Mouse (Mus musculus): Measurements from ENCODE around the gene Atg4c. TPM values are rescaled to one million over a fixed set of nuclear protein-coding genes. Genes with fewer than 3 reads are reported as not detected.

Gene Atg4c
- total and polyA plus RNA-seq, 3 experiments: not detected

- Histone ChIP-seq H3K4me1 (ENCODE audit: insufficient read depth, low read depth, low read length) (no peaks in the 10 kb centered on the region), H3K27me3 (ENCODE audit: insufficient read depth, low read length) (no peaks in the 10 kb centered on the region), H3K9me3 (replicated peaks) (peaks cover 32% of the 10 kb centered on the region), H3K36me3 (replicated peaks) (no peaks in the 10 kb centered on the region), H3K4me3 (ENCODE audit: low read depth, low read length) (no peak overlapping the region)
- ATAC-seq (ENCODE audit: extremely low read depth, insufficient number of reproducible peaks, low FRiP score, poor library complexity, severe bottlenecking): no peak
- TF ChIP-seq TAL1 (conservative IDR thresholded peaks at IDR 0.05; ENCODE audit: low read depth, low read length) (no peak), GATA1 (IDR thresholded peaks at IDR 0.05; ENCODE audit: borderline replicate concordance, low read length) (no peak), POLR2AphosphoS5 (IDR thresholded peaks at IDR 0.05; ENCODE audit: insufficient replicate concordance, low read depth, low read length) (no peak), GATA2 (IDR thresholded peaks at IDR 0.05; ENCODE audit: borderline replicate concordance, low read depth, low read length) (no peak), CTCF (IDR thresholded peaks at IDR 0.05; ENCODE audit: low read depth, low read length) (no peak)
- DNase-seq (ENCODE audit: low spot score): no peak
Measured at GRCm38 (mm10) chr4:99160899-99161298, 32.8 kb upstream of the Atg4c start.

DNA sequence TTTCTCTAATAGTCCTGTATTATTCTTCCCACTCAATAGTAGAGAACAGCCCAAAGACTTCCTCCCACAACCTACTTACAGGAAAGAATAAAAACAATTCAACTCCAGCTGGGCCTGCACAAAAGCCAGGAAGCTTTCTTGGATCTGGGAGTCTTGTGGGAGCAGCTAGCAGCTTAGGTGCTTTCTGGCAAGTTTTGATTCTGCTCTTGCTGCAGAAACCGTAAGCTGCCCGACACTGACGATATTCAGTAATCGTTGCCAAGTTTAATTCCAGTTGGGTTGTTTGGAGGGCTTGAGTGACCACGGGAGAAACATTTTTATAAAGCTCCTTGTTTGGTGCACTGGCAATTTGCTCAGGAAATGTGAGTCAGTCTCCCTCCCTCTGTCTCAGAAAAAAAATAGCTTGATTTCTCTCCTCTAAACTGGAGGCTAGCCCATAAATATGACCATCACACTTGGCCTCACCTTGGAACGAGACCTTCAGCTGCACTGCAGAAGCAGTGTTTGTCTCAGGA lies 32.2 kb upstream of the Atg4c start:
- Histone ChIP-seq H3K27me3 (ENCODE audit: insufficient read depth, low read length) (no peaks in the 10 kb centered on the region), H3K4me3 (ENCODE audit: low read depth, low read length) (no peak overlapping the region), H3K4me1 (ENCODE audit: insufficient read depth, low read depth, low read length) (no peaks in the 10 kb centered on the region), H3K36me3 (replicated peaks) (no peaks in the 10 kb centered on the region), H3K9me3 (replicated peaks) (peaks cover 37% of the 10 kb centered on the region)
- TF ChIP-seq TAL1 (conservative IDR thresholded peaks at IDR 0.05; ENCODE audit: low read depth, low read length) (no peak), GATA2 (IDR thresholded peaks at IDR 0.05; ENCODE audit: borderline replicate concordance, low read depth, low read length) (no peak), POLR2AphosphoS5 (IDR thresholded peaks at IDR 0.05; ENCODE audit: insufficient replicate concordance, low read depth, low read length) (no peak), GATA1 (IDR thresholded peaks at IDR 0.05; ENCODE audit: borderline replicate concordance, low read length) (no peak), CTCF (IDR thresholded peaks at IDR 0.05; ENCODE audit: low read depth, low read length) (no peak)
- no peak for DNase-seq (ENCODE audit: low spot score)
- no peak for ATAC-seq (ENCODE audit: extremely low read depth, insufficient number of reproducible peaks, low FRiP score, poor library complexity, severe bottlenecking)

- no peak for ATAC-seq (ENCODE audit: extremely low read depth, insufficient number of reproducible peaks, low FRiP score, poor library complexity, severe bottlenecking)
- TF ChIP-seq GATA1 (IDR thresholded peaks at IDR 0.05; ENCODE audit: borderline replicate concordance, low read length) (no peak), CTCF (IDR thresholded peaks at IDR 0.05; ENCODE audit: low read depth, low read length) (no peak), TAL1 (conservative IDR thresholded peaks at IDR 0.05; ENCODE audit: low read depth, low read length) (no peak), POLR2AphosphoS5 (IDR thresholded peaks at IDR 0.05; ENCODE audit: insufficient replicate concordance, low read depth, low read length) (no peak), GATA2 (IDR thresholded peaks at IDR 0.05; ENCODE audit: borderline replicate concordance, low read depth, low read length) (no peak)
Measured at GRCm38 (mm10) chr4:99163001-99163400, 30.7 kb upstream of the Atg4c start.

GRCm38 (mm10) chr4:99163547-99163946 lies 30.2 kb upstream of the Atg4c start:
- H3K4me1 ChIP-seq (ENCODE audit: insufficient read depth, low read depth, low read length): no peaks in the 10 kb centered on the region
- no peak for DNase-seq (ENCODE audit: low spot score)
- H3K4me3 ChIP-seq (ENCODE audit: low read depth, low read length): no peak overlapping the region
- H3K36me3 ChIP-seq (replicated peaks): no peaks in the 10 kb centered on the region
- H3K9me3 ChIP-seq (replicated peaks): peaks cover 39% of the 10 kb centered on the region
- no peaks in the 10 kb centered on the region for H3K27me3 ChIP-seq (ENCODE audit: insufficient read depth, low read length)
- ATAC-seq (ENCODE audit: extremely low read depth, insufficient number of reproducible peaks, low FRiP score, poor library complexity, severe bottlenecking): no peak
- TF ChIP-seq POLR2AphosphoS5 (IDR thresholded peaks at IDR 0.05; ENCODE audit: insufficient replicate concordance, low read depth, low read length) (no peak), GATA1 (IDR thresholded peaks at IDR 0.05; ENCODE audit: borderline replicate concordance, low read length) (no peak), GATA2 (IDR thresholded peaks at IDR 0.05; ENCODE audit: borderline replicate concordance, low read depth, low read length) (no peak), TAL1 (conservative IDR thresholded peaks at IDR 0.05; ENCODE audit: low read depth, low read length) (no peak), CTCF (IDR thresholded peaks at IDR 0.05; ENCODE audit: low read depth, low read length) (no peak)

More at GRCm38 (mm10) chr4:99163001-99163400, 30.7 kb upstream of the Atg4c start:
- H3K4me1 ChIP-seq (ENCODE audit: insufficient read depth, low read depth, low read length): no peaks in the 10 kb centered on the region
- peaks cover 42% of the 10 kb centered on the region for H3K9me3 ChIP-seq (replicated peaks)
- no peak overlapping the region for H3K4me3 ChIP-seq (ENCODE audit: low read depth, low read length)
- no peak for DNase-seq (ENCODE audit: low spot score)
- no peaks in the 10 kb centered on the region for H3K27me3 ChIP-seq (ENCODE audit: insufficient read depth, low read length)
- H3K36me3 ChIP-seq (replicated peaks): no peaks in the 10 kb centered on the region

- Histone ChIP-seq H3K9me3 (replicated peaks) (peaks cover 24% of the 10 kb centered on the region), H3K27me3 (ENCODE audit: insufficient read depth, low read length) (no peaks in the 10 kb centered on the region), H3K4me1 (ENCODE audit: insufficient read depth, low read depth, low read length) (no peaks in the 10 kb centered on the region), H3K36me3 (replicated peaks) (no peaks in the 10 kb centered on the region), H3K4me3 (ENCODE audit: low read depth, low read length) (no peak overlapping the region)
- TF ChIP-seq CTCF (IDR thresholded peaks at IDR 0.05; ENCODE audit: low read depth, low read length): no peak
- TF ChIP-seq TAL1 (conservative IDR thresholded peaks at IDR 0.05; ENCODE audit: low read depth, low read length): no peak
- TF ChIP-seq GATA1 (IDR thresholded peaks at IDR 0.05; ENCODE audit: borderline replicate concordance, low read length): no peak
- no peak for TF ChIP-seq POLR2AphosphoS5 (IDR thresholded peaks at IDR 0.05; ENCODE audit: insufficient replicate concordance, low read depth, low read length)
- TF ChIP-seq GATA2 (IDR thresholded peaks at IDR 0.05; ENCODE audit: borderline replicate concordance, low read depth, low read length): no peak
- DNase-seq (ENCODE audit: low spot score) (no peak), ATAC-seq (ENCODE audit: extremely low read depth, insufficient number of reproducible peaks, low FRiP score, poor library complexity, severe bottlenecking) (no peak)
Measured at GRCm38 (mm10) chr4:99168869-99169268, 24.9 kb upstream of the Atg4c start.

GRCm38 (mm10) chr4:99174265-99174664 lies 19.5 kb upstream of the Atg4c start:
- H3K4me1 ChIP-seq (ENCODE audit: insufficient read depth, low read depth, low read length): no peaks in the 10 kb centered on the region
- no peaks in the 10 kb centered on the region for H3K36me3 ChIP-seq (replicated peaks)
- TF ChIP-seq TAL1 (conservative IDR thresholded peaks at IDR 0.05; ENCODE audit: low read depth, low read length) (no peak), GATA2 (IDR thresholded peaks at IDR 0.05; ENCODE audit: borderline replicate concordance, low read depth, low read length) (no peak), GATA1 (IDR thresholded peaks at IDR 0.05; ENCODE audit: borderline replicate concordance, low read length) (no peak), CTCF (IDR thresholded peaks at IDR 0.05; ENCODE audit: low read depth, low read length) (no peak), POLR2AphosphoS5 (IDR thresholded peaks at IDR 0.05; ENCODE audit: insufficient replicate concordance, low read depth, low read length) (no peak)
- no peak for ATAC-seq (ENCODE audit: extremely low read depth, insufficient number of reproducible peaks, low FRiP score, poor library complexity, severe bottlenecking)
- DNase-seq (ENCODE audit: low spot score): no peak
- no peak overlapping the region for H3K4me3 ChIP-seq (ENCODE audit: low read depth, low read length)
- H3K27me3 ChIP-seq (ENCODE audit: insufficient read depth, low read length): no peaks in the 10 kb centered on the region
- peaks cover 13% of the 10 kb centered on the region for H3K9me3 ChIP-seq (replicated peaks)
